Mouse (Mus musculus) urinary bladder, adult 18-20 months (tissue): ENCODE results near the gene Prdx3.

Source experiments
- DNase-seq, 2 experiments: peaks; one replicate each; pipeline ENCODE4 v3.0.0; 2022; ENCODE audit warnings: low spot score in 2 of 2, mixed read lengths in 2 of 2

Gene Prdx3

DNA sequence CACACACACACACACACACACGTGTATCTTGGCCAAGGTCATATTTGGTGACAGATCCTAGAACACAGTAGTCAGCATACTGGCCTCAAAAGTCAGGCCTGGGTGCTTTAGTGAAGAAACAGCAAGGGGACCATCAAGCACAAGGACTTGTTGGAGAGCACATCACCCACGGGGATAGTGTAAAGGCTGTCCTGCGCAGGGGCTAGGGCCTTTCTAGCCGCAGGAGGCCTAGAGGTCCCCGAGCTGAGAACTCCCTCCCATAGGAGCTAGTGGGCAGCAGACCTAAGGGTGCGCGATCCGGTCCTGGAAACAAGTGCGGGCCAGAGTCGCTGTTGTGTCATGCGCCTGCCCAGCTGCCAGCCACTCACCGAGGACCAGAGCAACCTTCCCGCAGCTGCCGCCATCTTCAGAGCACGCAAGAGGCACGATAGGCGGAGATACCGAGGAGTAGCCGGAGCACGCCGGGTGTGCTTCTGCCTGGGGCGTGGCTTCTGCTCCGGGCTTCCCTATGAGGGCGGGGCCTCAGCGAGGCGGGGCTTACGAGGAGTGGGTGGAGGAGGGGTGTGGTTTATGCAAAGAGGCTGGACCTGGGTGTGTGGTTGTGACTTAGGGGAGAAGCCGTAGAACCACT lies at the start of gene Prdx3:
Gene Prdx3, minus strand, starts transcription at position 493 of the 631 bp plus-strand sequence.
- peak; percentile 97 to 98 for DNase-seq

DNA sequence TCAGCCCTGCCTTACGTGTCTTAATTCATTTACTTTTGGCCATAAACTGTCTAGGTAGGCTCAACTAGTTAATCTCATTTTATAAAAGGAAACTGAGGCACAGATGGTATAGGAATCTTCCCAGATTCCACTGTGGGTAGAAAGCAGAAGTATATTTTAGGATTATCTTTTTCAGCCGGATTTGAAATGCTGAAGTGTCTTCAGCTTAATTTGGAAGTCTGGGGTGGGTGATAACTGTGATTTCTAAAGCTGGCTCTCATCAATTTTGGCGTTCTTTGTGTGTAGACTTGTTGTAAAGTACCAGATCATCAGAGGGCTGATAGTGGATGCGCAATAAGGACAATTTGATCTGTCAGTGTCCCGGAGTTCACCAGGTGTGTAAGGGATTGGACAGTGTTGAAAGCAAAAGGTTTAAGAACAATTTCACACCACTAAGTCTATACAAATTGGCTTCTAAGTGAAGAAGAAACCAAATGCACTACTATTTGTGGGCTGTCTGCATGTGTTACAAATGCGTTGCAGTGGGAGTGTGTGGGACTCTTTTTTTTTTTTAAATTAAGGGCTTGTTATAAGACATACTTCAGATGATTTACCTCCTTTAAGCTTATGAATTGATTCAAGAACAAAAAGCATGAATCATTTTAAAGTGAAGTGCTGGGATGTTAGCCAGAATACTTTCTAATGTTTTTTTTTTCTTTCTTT lies 42.7 kb upstream of the Prdx3 start:
- no peak for DNase-seq

DNA sequence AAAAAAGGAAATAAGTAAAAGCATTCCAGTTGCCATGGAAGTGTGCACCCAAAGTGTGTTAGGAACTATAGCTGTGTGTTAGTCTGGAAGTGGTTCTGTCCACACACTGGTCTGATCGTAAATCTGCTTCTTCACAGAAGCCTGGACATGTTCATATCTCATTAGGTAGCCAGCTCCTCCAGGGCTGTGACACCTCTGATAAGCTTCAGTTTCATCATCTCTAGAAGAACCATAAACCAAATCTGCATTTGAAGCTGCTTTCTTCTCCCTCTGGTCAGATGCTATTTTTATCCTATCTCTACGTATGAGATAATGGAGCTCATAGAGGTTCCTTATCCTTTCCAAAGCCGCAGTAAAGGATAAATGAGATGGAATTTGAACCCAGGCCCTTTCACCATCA lies 41.5 kb upstream of the Prdx3 start:
- no peak for DNase-seq

DNA sequence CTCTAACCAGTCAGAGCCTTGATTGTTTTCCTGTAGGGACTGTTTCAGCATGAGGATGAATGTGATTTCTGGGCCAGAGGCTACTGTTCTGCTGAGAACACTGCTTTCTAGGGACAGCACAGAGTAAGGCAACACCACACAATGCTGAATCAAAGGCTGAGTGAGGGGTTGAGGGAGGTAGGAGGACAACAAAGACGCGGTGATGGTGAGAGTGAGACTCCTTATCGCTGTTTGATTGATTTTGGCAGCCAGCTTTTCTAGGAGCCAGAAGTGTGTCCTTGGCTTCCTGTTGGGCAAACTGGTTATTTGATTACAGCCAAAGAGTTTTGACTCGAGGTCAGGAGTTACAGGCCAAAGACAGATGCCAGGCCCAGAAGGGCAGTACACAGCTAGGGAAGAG lies 40.9 kb upstream of the Prdx3 start:
- DNase-seq = no peak

DNA sequence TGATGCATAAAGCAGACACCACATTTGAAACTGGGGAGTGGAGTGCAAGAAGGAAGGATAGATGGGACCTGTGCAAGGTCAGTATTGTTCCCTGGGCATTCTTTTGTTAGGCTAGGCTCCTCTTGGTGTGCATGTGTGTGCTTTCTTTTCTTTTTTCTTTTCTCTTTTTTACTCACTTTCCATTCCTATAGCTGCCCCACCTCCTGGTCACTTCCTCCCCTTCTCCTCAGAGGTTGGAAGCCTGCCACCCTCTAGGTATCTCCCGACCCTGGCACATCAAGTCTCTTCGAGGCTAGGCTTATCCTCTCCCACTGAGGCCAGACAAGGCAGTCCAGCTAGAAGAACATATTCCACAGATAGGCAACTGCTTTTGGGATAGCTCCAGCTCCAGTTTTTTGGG lies 37.3 kb upstream of the Prdx3 start:
- no peak for DNase-seq

DNA sequence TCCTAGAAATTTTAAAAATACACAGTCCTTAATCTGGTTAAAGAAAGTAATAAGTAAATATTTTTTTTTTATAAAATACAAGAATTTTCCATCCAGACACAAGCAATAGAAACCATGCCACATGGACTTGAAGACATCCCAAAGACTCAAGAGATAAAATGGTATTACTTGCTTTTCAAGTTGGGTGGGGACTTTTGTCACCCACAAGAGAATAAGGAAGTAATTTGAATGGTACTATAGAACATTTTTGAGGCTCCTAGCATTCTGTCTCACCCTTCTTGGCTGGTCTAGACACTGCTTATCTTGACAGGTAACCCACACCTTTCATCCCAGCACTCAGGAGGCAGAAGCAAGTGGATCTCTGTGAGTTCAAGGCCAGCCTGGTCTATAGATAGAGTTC lies 35.9 kb upstream of the Prdx3 start:
- DNase-seq = no peak

DNA sequence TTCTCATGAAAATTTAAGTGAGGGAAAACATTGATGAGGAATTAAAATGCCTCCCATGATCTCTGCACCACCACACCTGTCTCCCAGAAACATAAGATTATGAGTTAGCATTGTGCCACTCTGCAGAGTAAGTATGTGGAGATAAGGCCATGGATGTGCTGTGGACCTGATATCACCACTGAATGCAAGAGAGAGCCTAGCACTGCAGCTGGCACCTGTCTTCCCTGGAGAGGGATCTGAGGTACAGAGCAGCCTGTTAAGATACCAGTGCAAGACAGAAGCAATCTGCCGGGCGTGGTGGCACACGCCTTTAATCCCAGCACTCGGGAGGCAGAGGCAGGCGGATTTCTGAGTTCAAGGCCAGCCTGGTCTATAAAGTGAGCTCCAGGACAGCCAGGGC lies 31.1 kb upstream of the Prdx3 start:
- no peak for DNase-seq

DNA sequence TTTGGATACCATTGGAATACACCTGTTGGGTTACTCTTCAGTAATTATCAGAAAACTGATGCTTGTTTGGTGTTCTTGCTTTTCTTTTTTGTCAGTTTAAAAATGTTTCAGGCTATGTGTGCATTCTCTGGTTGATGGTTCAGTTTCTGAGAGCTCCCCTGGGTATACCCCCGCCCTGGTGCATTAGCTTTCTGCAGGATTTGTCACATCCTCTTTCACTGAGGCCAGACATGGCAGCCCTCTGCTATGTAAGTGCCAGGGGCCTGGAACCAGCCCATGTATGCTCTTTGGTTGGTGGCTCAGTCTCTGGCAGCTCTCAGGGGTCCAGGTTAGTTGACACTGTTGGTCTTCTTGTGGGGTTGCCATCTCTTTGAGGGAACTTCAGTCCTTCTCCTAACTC lies 29.6 kb upstream of the Prdx3 start:
- no peak for DNase-seq

DNA sequence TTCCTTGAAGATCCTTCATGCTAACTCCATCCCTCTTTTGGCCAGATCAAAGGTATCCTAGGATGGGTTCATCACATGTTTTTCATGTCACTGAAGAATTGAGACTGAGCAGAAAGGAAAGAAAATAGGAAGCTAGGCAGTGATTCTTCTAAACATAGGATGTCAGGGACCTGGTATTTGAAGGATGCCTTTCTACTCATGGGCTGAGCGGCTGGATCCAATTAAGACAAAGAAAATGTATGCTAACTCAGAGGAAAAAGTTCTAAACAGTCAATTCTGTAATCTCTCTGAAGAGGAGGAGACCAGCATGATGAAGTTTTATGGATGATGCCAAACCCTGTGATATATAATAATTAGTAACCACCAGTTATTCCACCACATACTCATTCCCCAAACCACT lies 28.8 kb upstream of the Prdx3 start:
- no peak for DNase-seq

DNA sequence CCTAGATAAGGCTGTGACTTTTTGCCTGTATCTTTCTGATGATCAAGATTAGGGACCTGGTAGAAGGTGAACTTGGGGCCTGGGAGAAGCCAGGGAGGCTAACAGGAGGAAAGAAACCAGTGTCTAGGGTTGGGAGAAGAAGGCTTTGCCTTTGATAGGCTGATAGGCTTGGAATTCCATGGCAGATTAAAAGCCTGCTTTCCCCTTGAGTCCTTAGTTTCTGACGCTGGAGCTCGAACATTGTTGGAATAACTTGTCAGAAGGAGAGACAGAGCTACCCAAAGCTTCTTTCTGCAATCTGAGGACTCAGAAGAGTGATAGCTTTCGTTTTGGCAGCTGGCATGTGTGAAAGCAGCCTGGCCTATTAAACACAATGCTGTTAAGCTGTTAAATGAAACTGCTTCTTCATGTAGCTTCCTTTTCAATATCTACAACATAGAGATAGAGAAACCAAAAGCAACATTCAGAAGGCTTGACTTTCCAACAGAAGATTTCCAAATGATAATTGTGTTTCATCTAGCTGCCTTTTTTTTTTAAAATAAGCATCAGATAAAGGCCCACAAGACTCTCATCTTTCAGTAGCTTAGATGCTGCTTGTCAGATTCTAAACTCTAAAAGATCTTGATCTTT lies 21.0 kb upstream of the Prdx3 start:
- peak in 1 of 2 experiments; percentile 15 for DNase-seq

DNA sequence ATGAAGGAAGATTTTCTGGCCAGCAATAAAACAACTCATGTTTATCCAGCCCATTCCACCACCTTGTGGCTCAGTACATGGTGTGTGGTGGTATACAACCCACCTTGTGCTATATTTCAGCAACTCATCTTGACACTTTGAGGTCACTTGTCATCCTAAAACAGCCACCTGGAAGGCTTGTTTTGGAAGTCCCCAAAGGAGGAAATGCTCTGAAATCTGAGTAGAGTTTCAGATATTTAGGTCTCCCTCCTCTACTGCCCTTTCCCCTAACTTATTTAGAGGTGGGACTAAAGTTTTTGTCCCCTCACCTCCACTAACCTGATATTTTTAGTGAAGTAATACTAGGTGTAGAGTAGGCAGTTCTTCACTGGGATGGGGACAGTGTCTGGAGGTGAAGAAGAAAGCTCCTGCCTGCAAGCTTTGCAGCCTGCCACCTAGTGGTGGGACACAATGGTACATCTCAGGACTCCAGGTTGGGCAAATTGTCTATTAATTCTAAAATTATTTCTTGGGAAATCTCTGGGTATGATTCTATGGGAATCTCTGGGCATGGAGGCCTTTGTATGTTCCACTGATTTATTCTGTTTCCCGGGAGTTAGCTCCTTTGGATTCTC lies 17.7 kb upstream of the Prdx3 start:
- DNase-seq = peak; percentile 34 to 41

DNA sequence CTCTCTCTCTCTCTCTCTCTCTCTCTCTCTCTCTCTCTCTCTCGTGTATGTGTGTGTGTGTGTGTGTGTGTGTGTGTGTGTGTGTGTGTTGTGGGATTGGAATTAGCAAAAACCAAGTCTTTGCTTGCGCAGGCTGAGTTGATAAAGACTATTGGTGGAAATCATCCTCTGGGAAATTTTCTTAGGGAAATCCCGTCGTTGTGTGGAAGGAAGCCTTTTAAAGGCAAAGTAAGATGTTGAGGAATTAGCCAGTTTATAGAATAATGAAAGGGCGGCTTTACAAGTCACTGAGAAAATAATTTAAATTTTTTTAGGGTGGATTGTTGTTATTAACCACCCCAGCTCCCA lies 16.7 kb upstream of the Prdx3 start:
- no peak for DNase-seq

DNA sequence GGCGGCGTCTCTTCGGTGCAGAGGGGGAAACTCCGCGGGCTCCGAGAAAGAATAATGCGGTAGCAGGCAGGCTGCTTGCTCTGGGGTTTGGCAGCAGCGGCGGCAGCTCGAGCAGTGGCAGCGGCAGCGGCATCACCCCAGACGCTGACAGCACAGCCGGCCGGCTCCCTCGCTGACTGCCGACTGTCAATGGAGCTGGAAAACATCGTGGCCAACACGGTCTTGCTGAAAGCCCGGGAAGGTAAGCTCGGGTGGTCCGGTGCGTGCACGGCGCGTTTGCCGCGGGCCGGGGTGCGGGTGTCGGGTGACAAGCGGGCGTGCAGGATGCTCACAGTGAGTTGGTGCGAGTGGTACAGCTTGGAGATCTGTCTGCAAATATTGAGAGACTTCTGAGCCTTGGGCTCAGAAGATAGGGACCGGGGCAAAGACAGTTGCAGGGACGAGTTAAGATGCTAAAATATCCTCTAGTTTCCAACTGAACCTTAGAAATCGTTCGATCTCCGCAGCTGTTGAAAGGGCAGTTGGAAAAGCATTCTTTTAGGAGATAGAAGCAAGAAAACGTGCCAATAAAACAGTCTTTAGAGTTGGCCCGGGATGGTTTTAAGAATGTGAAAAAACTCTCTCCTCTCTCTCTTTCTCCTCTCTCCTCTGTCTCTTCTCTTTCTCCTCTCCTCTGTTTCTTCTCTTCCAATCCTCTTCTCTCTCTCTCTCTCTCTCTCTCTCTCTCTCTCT lies 16.2 kb upstream of the Prdx3 start:
- DNase-seq = peak; percentile 12 to 57

DNA sequence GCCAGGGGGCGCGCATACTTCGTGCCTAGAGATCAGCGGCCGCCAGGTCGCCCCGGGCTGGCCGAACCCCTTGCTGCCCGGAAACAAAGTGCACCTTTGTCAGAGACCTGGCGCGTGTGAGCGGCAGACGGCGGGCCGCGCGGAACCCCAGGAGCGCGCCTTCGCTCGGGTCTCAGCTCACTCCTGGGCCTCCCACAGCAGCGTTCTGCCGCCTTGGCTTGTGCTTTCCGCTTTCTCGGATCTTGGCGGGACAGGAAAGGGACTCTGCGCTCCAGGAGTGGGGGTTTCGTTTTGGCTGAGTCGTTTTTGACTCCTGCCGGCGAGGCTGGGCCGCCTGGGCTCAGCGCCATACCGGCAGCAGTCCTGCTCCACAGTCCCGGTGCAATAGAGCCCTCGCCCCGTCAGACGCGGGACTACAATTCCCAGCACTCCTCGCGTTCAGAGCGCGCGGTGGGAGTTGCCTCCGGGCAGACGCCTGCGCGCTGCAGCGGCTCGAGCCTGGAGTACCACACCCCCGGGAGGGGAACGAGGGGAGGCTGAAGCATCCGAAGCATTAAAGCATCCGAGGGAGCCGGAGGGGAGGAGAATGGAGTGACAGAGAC lies 15.5 kb upstream of the Prdx3 start, which contains the start of gene Grk5:
Gene Grk5, plus strand, starts transcription at position 36 of the 602 bp plus-strand sequence.
- peak; percentile 88 to 91 for DNase-seq

DNA sequence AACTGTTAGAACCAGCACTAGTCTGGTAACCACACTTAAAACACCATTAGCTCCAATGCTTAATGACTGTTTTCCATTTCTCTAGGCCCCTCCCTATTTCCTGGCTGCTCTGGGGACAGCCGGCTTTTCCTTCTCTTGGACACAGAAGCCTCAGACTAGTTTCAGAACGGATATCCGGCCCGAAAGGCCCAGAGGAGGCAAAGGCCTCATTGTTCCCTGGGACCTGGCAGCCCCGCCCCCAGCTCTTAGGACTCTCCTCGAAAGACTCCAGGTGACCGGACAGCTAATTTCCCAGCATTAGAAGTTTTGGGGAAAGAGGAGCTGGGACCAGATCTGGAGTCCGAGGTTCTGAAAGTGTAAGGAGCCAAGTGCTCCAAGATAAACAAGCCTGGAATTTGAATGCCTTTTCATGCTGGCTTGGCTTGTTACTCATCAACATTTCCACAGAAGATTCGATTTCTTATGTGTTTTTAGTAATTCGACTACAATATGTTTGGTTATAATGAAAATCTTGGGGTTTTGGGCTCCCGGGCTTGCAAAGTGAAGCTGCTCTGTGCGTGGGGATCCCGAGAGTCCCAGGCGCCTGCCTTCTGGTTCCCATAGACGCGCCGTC lies 14.9 kb upstream of the Prdx3 start:
- peak; percentile 24 to 42 for DNase-seq

DNA sequence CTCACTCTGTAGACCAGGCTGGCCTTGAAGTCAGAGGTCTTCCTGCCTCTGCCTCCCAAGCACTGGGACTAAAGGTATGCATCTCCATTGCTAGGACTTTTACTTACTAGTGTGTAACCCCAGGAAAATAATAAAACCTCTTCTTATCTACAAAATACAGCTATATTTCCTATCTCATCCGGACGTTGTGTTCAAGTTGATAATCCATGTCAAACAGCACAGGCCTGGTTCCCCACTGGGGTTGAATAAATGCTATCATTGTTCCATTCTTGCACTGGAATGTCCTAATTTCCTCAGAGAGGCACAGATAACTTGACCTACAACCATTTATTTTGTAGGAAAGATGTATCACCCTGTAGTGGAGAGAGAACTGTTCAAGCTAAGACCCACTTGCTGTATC lies 13.3 kb upstream of the Prdx3 start:
- DNase-seq = no peak

DNA sequence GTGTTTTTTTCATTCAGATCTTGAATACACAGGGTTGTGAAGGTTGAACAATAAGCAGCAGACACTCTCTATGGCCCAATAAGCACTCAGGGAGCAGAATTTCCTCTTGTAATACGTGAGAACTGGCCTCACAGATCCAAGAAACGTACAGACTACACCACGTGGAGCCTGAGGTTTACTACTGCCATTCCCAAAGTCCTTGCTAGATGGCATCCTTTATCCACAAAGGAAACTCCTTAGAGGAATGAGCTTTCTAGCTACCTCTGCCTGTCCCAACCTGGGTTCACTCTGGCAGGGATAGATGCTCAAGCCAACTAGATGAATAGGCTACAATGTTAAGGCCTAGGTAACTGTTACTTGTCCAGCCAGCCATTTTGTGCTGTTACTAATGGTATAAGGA lies 8.8 kb upstream of the Prdx3 start:
- no peak for DNase-seq

DNA sequence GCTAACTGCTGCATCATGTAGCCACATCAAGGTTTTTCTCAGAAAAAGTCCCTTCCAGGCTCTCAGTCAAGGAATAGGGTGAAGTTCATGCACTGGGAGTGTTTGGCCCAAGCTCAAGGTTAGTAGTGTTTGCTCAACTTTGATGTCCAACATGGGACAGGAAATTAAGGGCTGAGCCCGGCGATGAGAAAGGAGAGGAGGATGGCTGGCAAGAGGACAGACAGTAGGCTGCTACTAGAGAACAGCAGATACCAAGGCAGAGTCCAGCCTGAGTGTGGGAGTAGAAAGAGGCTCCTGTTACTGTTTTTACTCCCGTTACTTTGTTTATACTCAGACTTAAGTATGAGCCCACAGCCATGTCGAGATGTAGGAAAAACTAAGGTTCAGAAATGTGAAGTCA lies 855 bp downstream of the Prdx3 start:
- DNase-seq = no peak

DNA sequence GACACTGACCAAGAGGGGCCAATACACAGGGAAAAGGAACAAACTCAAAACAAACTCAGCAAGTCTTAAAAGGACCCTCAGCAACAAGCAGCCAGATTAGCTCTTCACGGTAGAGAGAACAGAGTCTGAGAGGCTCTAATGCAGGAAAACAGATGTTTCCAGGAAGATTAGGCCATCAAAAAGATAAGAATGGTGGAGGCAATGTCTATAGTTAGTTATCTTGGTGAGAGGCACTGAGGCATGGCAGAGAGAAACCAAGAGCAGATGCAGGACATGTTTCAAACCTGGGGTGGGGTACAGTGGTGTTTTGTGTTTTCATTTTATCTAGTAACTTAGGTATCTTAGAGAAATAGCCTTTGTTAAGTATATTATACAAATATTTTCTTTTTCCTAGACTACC lies 2.1 kb downstream of the Prdx3 start:
- no peak for DNase-seq

DNA sequence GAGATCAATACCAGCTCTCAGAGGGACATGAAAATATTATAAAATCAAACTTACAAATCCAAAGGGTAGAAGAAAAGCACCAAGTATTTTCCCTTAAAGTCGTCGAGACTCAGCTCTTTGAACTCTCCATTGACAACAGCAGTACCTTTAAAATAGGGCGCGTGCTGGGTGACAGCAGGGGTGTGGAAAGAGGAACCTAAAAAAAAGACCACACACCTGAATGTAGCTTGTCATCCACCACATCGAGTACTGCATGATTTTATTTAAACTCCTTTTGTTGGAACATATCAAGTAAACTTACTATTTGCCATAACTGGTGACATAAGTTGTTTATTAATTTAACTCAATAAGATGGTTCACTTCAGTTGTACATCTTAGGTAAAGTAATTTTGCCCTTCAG lies 3.0 kb downstream of the Prdx3 start:
- DNase-seq = no peak

DNA sequence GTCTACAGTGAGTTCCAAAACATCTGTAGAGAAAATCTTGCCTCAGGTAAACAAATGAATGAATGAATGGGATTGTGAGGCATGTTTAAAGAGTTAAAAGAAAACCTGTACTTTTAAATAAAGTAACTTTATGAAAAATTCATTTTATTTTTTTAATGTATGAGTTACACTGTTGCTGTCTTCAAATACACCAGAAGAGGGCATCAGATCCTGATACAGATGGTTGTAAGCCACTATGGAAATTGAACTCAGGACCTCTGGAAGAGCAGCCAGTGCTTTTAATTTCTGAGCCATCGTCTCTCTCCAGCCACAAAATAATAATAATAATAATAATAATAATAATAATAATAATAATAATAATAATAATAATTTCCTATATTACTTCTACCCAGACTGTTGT lies 3.9 kb downstream of the Prdx3 start:
- DNase-seq = no peak
